12 mouse cellular contexts compared by ENCODE assay signal in genomic region chr8:99314561-99314960, GRCm38 (mm10).
DNase-seq lines count a peak whose midpoint lies in the region.
"Had no signal": no experiment of that assay in that cellular context is flagged by ENCODE, and none has a peak within 500 bp of the region (broad histone marks: within the 10 kb centered on the region; RNA-seq: fewer than 3 reads in every experiment).

No protein-coding gene starts in this region.

- DNase-seq in adrenal gland, adult 2 months = peak; percentile 55
- no peak for DNase-seq in adrenal gland, postnatal 4 days (ENCODE audit: low spot score in 2 of 2)
- DNase-seq in adrenal gland, postnatal 10 days = peak; percentile 25
- peak; percentile 28 for DNase-seq in adrenal gland, postnatal 14 days
- no peak for DNase-seq in layer of hippocampus, postnatal 14 days (ENCODE audit: low spot score in 2 of 2)
- no peak for DNase-seq in ovary, postnatal 36 days (ENCODE audit: low spot score)
- DNase-seq: cerebellum, adult 11-12 months; cerebellum, adult 2 months; cerebellum, adult 9-10 months; cerebellum, postnatal 10 days; cerebellum, postnatal 25 days; forebrain, postnatal 0 days had no signal

Comparison
In these comparisons a context has a peak if more than half of its experiments do, and no peak if none do; other contexts are left out.
1. DNase-seq: peak in adrenal gland, adult 2 months (single experiment), adrenal gland, postnatal 10 days (single experiment) and adrenal gland, postnatal 14 days (single experiment); none in adrenal gland, postnatal 4 days (0 of 2), layer of hippocampus, postnatal 14 days (0 of 2) and ovary, postnatal 36 days (single experiment).